Mouse (Mus musculus): ENCODE measurements around the gene Bud31.

DNA sequence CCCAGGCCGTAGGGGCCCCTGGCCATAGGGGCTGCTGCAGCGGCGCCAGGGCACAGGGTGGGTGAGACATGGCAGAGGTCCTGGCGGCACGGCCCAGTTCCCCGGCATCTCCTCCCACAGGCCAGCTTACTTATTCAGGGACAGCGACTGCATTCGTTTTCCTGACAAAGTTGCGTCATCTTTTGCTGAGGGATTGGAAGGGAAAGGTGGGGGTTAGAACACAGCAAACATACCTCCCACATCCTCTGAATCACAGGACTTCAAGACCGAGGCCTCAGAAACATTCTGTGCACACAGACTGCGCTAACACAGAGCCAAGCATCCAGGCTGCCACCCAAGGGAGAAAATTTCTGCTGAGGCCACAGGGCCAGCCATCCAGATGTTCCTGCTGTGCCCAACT lies 10.0 kb upstream of the Bud31 start:
- no peak for TF ChIP-seq CTCF (IDR thresholded peaks at IDR 0.05; ENCODE audit: low read depth, low read length)
- TF ChIP-seq POLR2A (IDR thresholded peaks at IDR 0.05; ENCODE audit: borderline replicate concordance, low read depth, low read length): no peak

Data from bone marrow macrophage, adult 2 months (primary cell).